Mouse (Mus musculus) frontal cortex, adult 2 months (tissue): ENCODE results near the gene Dvl3. TPM values are rescaled to one million over a fixed set of nuclear protein-coding genes. Genes with fewer than 3 reads are reported as not detected.
A peak's percentile ranks its signal among the peaks of the same experiment; 100 is the strongest.

Source experiments
- DNase-seq, 2 experiments: peaks; one replicate each; pipeline ENCODE4 v3.0.0; 2022; ENCODE audit warnings: low spot score in 1 of 2; ENCODE audit errors: extremely low spot score in 1 of 2
- polyA plus RNA-seq: library from polyadenylated mRNA; depleted of rRNA; stranded (reverse); fragments of >200 nt; gene quantifications from 2 replicates; pipeline ENCODE4 v1.2.3, GENCODE M21; 2012

Dvl3 gene
- polyA plus RNA-seq, 1 experiment: 50.7 TPM

GRCm38 (mm10) chr16:20496671-20497600 lies 19.8 kb upstream of the Dvl3 start:
- DNase-seq: peak in 1 of 2 experiments; percentile 86

GRCm38 (mm10) chr16:20497980-20498676 lies 18.7 kb upstream of the Dvl3 start:
- no peak for DNase-seq

GRCm38 (mm10) chr16:20498677-20499475 lies 17.9 kb upstream of the Dvl3 start, which contains the start of gene Eif2b5:
Gene Eif2b5, plus strand, starts transcription at chr16:20498817.
- DNase-seq: peak; percentile 92 to 96

- DNase-seq: peak in 1 of 2 experiments; percentile 45
Measured at GRCm38 (mm10) chr16:20506000-20506399, 10.8 kb upstream of the Dvl3 start.

GRCm38 (mm10) chr16:20509349-20509748 lies 7.4 kb upstream of the Dvl3 start:
- peak in 1 of 2 experiments; percentile 28 for DNase-seq

GRCm38 (mm10) chr16:20511277-20511847 lies 5.4 kb upstream of the Dvl3 start:
- no peak for DNase-seq

- no peak for DNase-seq
Measured at GRCm38 (mm10) chr16:20516032-20516431, 750 bp upstream of the Dvl3 start.

- no peak for DNase-seq
Measured at GRCm38 (mm10) chr16:20517216-20517615, 434 bp downstream of the Dvl3 start.

GRCm38 (mm10) chr16:20517701-20518374 lies 1.1 kb downstream of the Dvl3 start:
- no peak for DNase-seq

GRCm38 (mm10) chr16:20523886-20524285 lies 7.1 kb downstream of the Dvl3 start:
- no peak for DNase-seq

- no peak for DNase-seq
Measured at GRCm38 (mm10) chr16:20528779-20529178, 12.0 kb downstream of the Dvl3 start.

GRCm38 (mm10) chr16:20529375-20529774 lies 12.6 kb downstream of the Dvl3 start:
- DNase-seq: no peak

GRCm38 (mm10) chr16:20530941-20531340 lies 14.2 kb downstream of the Dvl3 start:
- DNase-seq: no peak

GRCm38 (mm10) chr16:20534617-20535295 lies 18.0 kb downstream of the Dvl3 start:
- DNase-seq: no peak

GRCm38 (mm10) chr16:20535296-20536080 lies 18.7 kb downstream of the Dvl3 start, which contains the start of gene Ap2m1:
Gene Ap2m1, plus strand, starts transcription at chr16:20535478.
- DNase-seq: peak; percentile 97 to 99

GRCm38 (mm10) chr16:20536081-20536665 lies 19.4 kb downstream of the Dvl3 start:
- no peak for DNase-seq

GRCm38 (mm10) chr16:20537071-20537471 lies 20.3 kb downstream of the Dvl3 start:
- DNase-seq: peak in 1 of 2 experiments; percentile 33
